Mouse (Mus musculus): ENCODE data around the gene Cenpb.
"Not testable (repeated sequence)": the region's sequence is repeated elsewhere in the genome, so short reads cannot be mapped to it uniquely, and the experiment has no call there.

The Cenpb gene

DNA sequence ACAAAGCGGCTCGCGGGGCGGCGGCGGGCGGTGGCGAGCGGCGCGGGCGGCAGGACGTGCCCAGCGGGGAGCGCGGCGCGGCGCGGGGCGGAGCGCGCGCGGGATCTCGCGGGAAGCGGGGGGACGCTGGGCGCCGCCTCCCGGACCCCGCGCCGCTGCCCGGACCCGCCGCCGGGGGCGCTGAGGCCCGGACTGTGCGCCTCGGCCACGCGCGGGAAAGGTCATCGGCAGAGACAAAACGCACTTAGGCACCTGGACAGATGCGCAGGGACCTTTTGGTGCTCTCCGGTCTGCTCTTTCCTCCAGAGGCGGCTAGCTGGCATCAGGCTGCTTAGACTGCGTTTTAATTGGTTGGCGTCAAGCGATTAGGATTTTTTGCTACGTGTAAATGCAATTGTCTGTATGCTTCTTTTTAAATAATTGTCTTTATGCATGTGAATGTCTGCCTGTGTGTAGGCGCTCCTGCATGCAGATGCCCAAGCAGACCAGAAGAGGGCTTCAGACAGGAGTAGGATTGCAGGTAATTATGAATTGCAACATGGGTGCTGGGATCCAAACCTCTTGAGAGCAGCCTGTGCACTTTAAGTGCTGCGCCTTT, at the start of gene Cenpb:
Cenpb (minus strand) TSS at position 78 of the 598 bp plus-strand sequence.
- DNase-seq = peak; percentile 92

DNA sequence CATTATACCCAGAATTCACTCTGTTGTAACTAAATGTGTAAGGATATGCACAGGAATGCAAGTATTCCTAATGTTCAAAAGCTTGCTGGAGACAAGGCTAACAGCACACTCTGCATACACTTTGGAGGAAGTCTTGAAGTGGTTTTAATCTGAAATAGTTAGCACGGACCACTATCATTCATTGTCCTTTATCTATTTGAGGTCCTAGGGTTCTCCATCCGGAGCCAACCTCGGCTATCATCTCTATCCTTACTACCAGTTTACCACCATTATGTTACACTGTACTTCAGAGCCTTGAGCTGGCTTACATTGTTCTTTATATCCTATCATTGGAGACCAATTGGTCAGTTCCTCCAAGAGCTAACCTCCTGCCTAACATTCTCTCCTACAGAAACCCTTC, 47.4 kb upstream of the Cenpb start:
- no peak for DNase-seq

DNA sequence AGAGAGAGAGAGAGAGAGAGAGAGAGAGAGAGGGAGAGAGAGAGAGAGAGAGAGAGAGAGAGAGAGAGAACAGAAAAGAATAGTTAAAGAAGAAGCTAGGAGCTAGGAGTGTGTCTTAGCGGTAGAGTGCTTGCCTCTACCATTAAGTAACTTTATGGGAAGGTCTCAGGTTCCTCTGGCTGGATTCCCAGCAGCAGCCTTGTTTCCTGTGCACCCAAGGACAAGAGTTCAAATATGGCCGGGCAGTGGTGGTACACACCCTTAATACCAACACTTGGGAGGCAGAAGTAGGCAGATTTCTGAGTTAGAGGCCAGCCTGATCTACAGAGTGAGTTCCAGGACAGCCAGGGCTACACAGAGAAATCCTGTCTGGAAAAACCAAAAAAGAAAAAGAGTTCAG, 46.8 kb upstream of the Cenpb start:
- not testable (repeated sequence) for DNase-seq

GRCm38 (mm10) chr2:131225178-131225577, 45.3 kb upstream of the Cenpb start:
- DNase-seq = peak; percentile 63

- no peak for DNase-seq
These were observed 43.7 kb upstream of the Cenpb start for GRCm38 (mm10) chr2:131223569-131223968.

- no peak for DNase-seq
These were observed 42.7 kb upstream of the Cenpb start for GRCm38 (mm10) chr2:131222562-131222961.

- DNase-seq = no peak
These were observed 42.1 kb upstream of the Cenpb start for GRCm38 (mm10) chr2:131221853-131222515.

- DNase-seq = no peak
These were observed 40.2 kb upstream of the Cenpb start for GRCm38 (mm10) chr2:131220030-131220429.

- DNase-seq = no peak
These were observed 36.3 kb upstream of the Cenpb start for GRCm38 (mm10) chr2:131215941-131216858.

GRCm38 (mm10) chr2:131213773-131214172, 33.9 kb upstream of the Cenpb start:
- DNase-seq = no peak

GRCm38 (mm10) chr2:131211026-131211615, 31.3 kb upstream of the Cenpb start:
- no peak for DNase-seq

DNA sequence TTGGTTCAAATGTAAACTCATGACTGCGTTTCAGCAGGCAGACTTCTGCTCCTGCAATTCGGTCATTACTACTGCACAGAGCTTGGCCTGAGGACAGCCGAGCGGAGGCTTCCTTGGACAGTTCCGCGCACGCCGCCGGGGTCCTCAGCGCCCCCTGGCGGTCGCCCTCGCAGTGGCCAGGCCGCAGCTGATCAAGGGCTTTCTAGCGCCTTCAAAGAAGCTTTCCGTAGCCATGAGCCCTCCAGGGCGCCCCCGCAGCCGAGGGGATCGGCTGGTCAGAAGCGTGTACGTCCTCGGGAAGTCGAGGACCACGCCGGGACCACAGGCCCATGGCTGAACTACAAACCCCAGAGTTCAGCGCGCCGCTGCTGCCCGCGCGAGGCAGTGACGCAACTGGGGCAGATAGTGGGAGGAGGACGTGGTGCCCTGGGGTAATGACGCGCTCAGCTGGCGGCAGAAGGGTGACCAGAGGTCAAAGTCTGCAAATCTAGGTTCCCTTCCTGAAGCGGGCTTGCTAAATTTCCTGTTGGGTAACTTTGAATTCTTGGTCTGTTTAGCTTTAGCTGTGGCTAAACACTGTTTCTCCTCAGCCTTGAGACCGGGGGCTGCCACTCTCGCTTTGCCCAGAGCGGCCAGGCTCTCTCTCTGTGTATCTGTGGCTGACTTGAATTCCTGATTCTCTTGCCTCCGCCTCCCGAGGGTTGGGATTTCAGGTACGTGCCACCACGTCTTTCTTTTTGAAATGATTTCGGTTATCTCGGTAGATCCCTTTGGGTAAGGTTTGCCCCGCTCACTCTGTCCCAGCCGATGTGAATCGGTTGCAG, 30.3 kb upstream of the Cenpb start:
- DNase-seq = peak; percentile 98

GRCm38 (mm10) chr2:131209125-131209795, 29.4 kb upstream of the Cenpb start:
- DNase-seq = no peak

DNA sequence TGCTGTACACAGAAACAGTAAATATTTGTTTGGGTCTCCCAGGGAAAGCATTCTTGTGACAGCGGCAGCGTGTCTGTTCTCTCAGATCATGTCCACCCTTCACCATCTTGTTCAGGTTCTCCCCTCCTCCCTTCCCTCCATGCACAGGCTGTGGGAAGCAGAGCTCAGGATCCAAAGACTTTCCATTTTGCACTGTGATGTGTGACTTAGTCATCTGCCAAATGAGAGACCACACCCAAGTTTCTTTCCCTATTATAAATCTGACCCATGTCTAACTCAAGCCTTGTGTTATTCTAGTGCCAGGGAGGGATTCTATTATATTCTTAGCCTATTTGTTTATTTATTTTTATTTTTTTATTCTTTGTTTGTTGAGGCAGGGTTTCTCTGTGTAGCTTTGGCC, 28.5 kb upstream of the Cenpb start:
- DNase-seq = no peak

DNA sequence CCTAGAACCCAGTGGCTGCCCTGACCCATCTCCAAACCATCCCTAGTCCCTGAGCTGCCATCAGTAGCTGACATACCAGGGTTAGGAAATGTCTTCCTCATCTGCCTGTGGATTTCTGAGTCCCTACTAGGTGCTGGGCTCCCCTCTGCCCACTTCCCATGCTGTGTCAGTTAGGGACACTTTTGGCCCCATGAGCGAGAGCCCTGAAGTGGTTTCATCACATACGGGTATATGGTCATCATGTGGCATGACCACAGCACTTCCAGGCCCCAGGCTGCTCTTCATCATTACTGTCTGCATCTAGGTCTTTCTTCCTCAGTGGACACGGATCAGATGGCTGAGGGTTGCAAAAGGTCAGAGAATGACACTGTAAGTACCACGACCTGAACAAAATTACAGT, 26.9 kb upstream of the Cenpb start, which contains the start of gene Ap5s1:
Ap5s1 (plus strand) TSS at position 301 of the 400 bp plus-strand sequence.
- no peak for DNase-seq

DNA sequence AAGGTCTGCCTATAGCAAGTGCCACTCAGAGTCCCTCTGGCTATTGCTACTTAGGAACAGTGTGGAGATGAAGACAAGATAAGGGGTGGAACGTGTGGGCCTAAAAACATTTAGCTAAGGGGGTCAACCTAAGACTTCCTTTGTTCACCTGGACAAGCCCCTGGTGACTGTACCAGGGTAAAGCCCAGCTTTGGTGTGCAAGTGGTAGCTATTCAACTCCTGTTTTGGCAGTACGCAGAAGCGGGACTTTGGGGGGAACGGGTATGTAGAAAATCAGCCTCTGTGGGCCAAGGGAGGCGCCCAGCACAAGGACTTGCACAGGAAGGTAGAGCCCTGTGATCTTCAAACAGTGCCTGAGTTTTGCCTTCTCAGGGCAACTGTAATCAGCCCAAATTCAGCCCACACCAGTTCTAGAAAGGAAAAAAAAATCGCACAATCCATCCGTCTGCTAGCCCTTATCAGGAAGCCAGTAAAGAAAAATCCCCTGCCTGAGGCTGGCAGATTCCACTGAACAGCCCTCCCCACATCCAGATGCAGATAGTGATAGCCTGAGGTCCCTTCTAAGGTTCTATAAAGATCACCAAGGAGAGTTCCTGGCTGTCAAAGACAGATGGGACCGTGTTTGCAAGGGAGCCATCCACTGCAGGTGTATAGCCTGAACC, 25.8 kb upstream of the Cenpb start:
- DNase-seq = no peak

DNA sequence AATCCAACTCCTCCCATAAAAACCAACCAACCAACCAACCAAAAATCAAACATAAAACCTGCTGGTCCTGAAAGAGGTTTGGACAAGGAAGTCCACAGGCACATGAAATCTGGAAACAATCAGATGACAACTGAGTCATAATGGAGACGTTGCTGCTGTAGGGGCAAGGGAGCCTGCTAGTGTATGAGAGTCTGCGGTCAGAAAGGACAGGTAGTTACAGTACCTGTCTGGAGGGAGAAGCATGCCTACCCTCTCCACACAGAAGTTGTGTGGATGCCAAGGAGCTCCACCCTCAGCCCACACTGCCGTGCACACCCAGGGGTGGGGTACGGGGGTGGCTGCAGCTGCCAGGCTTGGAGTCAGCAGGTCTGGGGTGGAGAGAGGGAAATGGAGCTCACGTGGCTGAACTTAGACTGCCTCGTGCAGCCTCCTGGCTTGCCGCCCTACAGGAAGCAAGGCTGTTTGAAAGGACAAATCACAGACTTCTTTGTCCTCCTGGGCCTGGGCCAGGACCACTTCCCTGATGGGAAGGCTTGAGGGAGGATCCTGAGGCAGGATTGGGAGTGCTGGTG, 24.6 kb upstream of the Cenpb start:
- peak; percentile 95 for DNase-seq

- no peak for DNase-seq
These were observed 24.0 kb upstream of the Cenpb start for GRCm38 (mm10) chr2:131203816-131204409.

GRCm38 (mm10) chr2:131201262-131201661, 21.4 kb upstream of the Cenpb start:
- DNase-seq = no peak

- no peak for DNase-seq
These were observed 20.8 kb upstream of the Cenpb start for GRCm38 (mm10) chr2:131200710-131201109.

All from kidney, postnatal 10 days (tissue).